Mouse (Mus musculus): ENCODE measurements at regions not wholly inside any gene's neighbourhood (a gene's known extent, or its start where the extent isn't known, plus 50 kb on each side); places are given as distances from the start of the nearest gene placed in this dataset.
"Not testable (repeated sequence)": the region's sequence is repeated elsewhere in the genome, so short reads cannot be mapped to it uniquely, and the experiment has no call there.

- no peak for DNase-seq (ENCODE audit: extremely low spot score in 1 of 2, low spot score in 1 of 2)
These were observed 745.1 kb upstream of the Gm19410 start for GRCm38 (mm10) chr8:35020480-35020879.

- peak; percentile 10 to 32 for DNase-seq (ENCODE audit: extremely low spot score in 1 of 2, low spot score in 1 of 2)
These were observed 742.9 kb upstream of the Gm19410 start for GRCm38 (mm10) chr8:35022649-35023048.

GRCm38 (mm10) chr8:35047798-35048197 is 717.8 kb upstream of the Gm19410 start:
- DNase-seq (ENCODE audit: extremely low spot score in 1 of 2, low spot score in 1 of 2): no peak

- DNase-seq (ENCODE audit: extremely low spot score in 1 of 2, low spot score in 1 of 2): no peak
These were observed 712.1 kb upstream of the Gm19410 start for GRCm38 (mm10) chr8:35053444-35053843.

- no peak for DNase-seq (ENCODE audit: extremely low spot score in 1 of 2, low spot score in 1 of 2)
These were observed 704.5 kb upstream of the Gm19410 start for GRCm38 (mm10) chr8:35061048-35061447.

GRCm38 (mm10) chr8:35068228-35068627 is 697.4 kb upstream of the Gm19410 start:
- DNase-seq (ENCODE audit: extremely low spot score in 1 of 2, low spot score in 1 of 2): no peak

- DNase-seq (ENCODE audit: extremely low spot score in 1 of 2, low spot score in 1 of 2): peak; percentile 30 to 63
These were observed 695.2 kb upstream of the Gm19410 start for GRCm38 (mm10) chr8:35070246-35070989.

GRCm38 (mm10) chr8:35075971-35076370 is 689.6 kb upstream of the Gm19410 start:
- no peak for DNase-seq (ENCODE audit: extremely low spot score in 1 of 2, low spot score in 1 of 2)

GRCm38 (mm10) chr8:35083161-35083560 is 682.4 kb upstream of the Gm19410 start:
- DNase-seq (ENCODE audit: extremely low spot score in 1 of 2, low spot score in 1 of 2): peak in 1 of 2 experiments; percentile 44

- no peak for DNase-seq (ENCODE audit: extremely low spot score in 1 of 2, low spot score in 1 of 2)
These were observed 678.5 kb upstream of the Gm19410 start for GRCm38 (mm10) chr8:35087070-35087469.

- DNase-seq (ENCODE audit: extremely low spot score in 1 of 2, low spot score in 1 of 2): peak in 1 of 2 experiments; percentile 34
These were observed 677.0 kb upstream of the Gm19410 start for GRCm38 (mm10) chr8:35088380-35089244.

GRCm38 (mm10) chr8:35089519-35089918 is 676.1 kb upstream of the Gm19410 start:
- peak in 1 of 2 experiments; percentile 48 for DNase-seq (ENCODE audit: extremely low spot score in 1 of 2, low spot score in 1 of 2)

GRCm38 (mm10) chr8:35101701-35102100 is 663.9 kb upstream of the Gm19410 start:
- DNase-seq (ENCODE audit: extremely low spot score in 1 of 2, low spot score in 1 of 2): no peak

GRCm38 (mm10) chr8:35102102-35102501 is 663.5 kb upstream of the Gm19410 start:
- not testable (repeated sequence) for DNase-seq (ENCODE audit: extremely low spot score in 1 of 2, low spot score in 1 of 2)

- DNase-seq (ENCODE audit: extremely low spot score in 1 of 2, low spot score in 1 of 2): not testable (repeated sequence)
These were observed 661.1 kb upstream of the Gm19410 start for GRCm38 (mm10) chr8:35104465-35104876.

- no peak for DNase-seq (ENCODE audit: extremely low spot score in 1 of 2, low spot score in 1 of 2)
These were observed 655.9 kb upstream of the Gm19410 start for GRCm38 (mm10) chr8:35109506-35110217.

GRCm38 (mm10) chr8:35110286-35110685 is 655.3 kb upstream of the Gm19410 start:
- DNase-seq (ENCODE audit: extremely low spot score in 1 of 2, low spot score in 1 of 2): no peak

- no peak for DNase-seq (ENCODE audit: extremely low spot score in 1 of 2, low spot score in 1 of 2)
These were observed 654.5 kb upstream of the Gm19410 start for GRCm38 (mm10) chr8:35111130-35111529.

- DNase-seq (ENCODE audit: extremely low spot score in 1 of 2, low spot score in 1 of 2): no peak
These were observed 652.9 kb upstream of the Gm19410 start for GRCm38 (mm10) chr8:35112591-35113265.

- DNase-seq (ENCODE audit: extremely low spot score in 1 of 2, low spot score in 1 of 2): no peak
These were observed 651.6 kb upstream of the Gm19410 start for GRCm38 (mm10) chr8:35114031-35114430.
